Mouse (Mus musculus): ENCODE measurements around the gene Nacc1. TPM values are rescaled to one million over a fixed set of nuclear protein-coding genes. Genes with fewer than 3 reads are reported as not detected.

The Nacc1 gene
- polyA plus RNA-seq, 1 experiment: 155 TPM

GRCm38 (mm10) chr8:84705960-84706359, 18.3 kb upstream of the Nacc1 start:
- H3K27ac ChIP-seq (ENCODE audit: control insufficient read depth, insufficient read depth, low read length): no peak overlapping the region
- TF ChIP-seq CTCF (IDR thresholded peaks at IDR 0.05; ENCODE audit: borderline replicate concordance, control insufficient read depth, extremely low read depth, insufficient read depth, low read length, poor library complexity): no peak
- TF ChIP-seq POLR2A (IDR thresholded peaks at IDR 0.05; ENCODE audit: control insufficient read depth, extremely low read depth, insufficient read depth, low read length, poor library complexity): no peak
- peaks cover 20% of the 10 kb centered on the region for H3K27me3 ChIP-seq (ENCODE audit: control insufficient read depth, insufficient read depth, low read length)
- peaks cover 42% of the 10 kb centered on the region for H3K4me1 ChIP-seq (replicated peaks; ENCODE audit: control insufficient read depth, insufficient read depth, low read length)
- DNase-seq: no peak
- 1% methylated on average over 12 of the region's 12 CpGs for WGBS
- no peaks in the 10 kb centered on the region for H3K36me3 ChIP-seq (ENCODE audit: control insufficient read depth, insufficient read depth, low read length)
- H3K4me3 ChIP-seq (ENCODE audit: control insufficient read depth, insufficient read depth, low read length): no peak overlapping the region

- Histone ChIP-seq H3K4me3 (ENCODE audit: control insufficient read depth, insufficient read depth, low read length) (no peak overlapping the region), H3K27ac (ENCODE audit: control insufficient read depth, insufficient read depth, low read length) (no peak overlapping the region), H3K36me3 (ENCODE audit: control insufficient read depth, insufficient read depth, low read length) (no peaks in the 10 kb centered on the region), H3K4me1 (replicated peaks; ENCODE audit: control insufficient read depth, insufficient read depth, low read length) (peaks cover 48% of the 10 kb centered on the region), H3K27me3 (ENCODE audit: control insufficient read depth, insufficient read depth, low read length) (peaks cover 20% of the 10 kb centered on the region)
- no peak for DNase-seq
- TF ChIP-seq CTCF (IDR thresholded peaks at IDR 0.05; ENCODE audit: borderline replicate concordance, control insufficient read depth, extremely low read depth, insufficient read depth, low read length, poor library complexity) (no peak), POLR2A (IDR thresholded peaks at IDR 0.05; ENCODE audit: control insufficient read depth, extremely low read depth, insufficient read depth, low read length, poor library complexity) (no peak)
- 2% methylated on average over 61 of the region's 61 CpGs for WGBS
Observed at GRCm38 (mm10) chr8:84704867-84705831, 17.5 kb upstream of the Nacc1 start.

- H3K4me3 ChIP-seq (ENCODE audit: control insufficient read depth, insufficient read depth, low read length): peak overlapping the region; percentile 55
- 3% methylated on average over 16 of the region's 16 CpGs for WGBS
- peaks cover 56% of the 10 kb centered on the region for H3K4me1 ChIP-seq (replicated peaks; ENCODE audit: control insufficient read depth, insufficient read depth, low read length)
- H3K36me3 ChIP-seq (ENCODE audit: control insufficient read depth, insufficient read depth, low read length): no peaks in the 10 kb centered on the region
- H3K27ac ChIP-seq (ENCODE audit: control insufficient read depth, insufficient read depth, low read length): no peak overlapping the region
- TF ChIP-seq CTCF (IDR thresholded peaks at IDR 0.05; ENCODE audit: borderline replicate concordance, control insufficient read depth, extremely low read depth, insufficient read depth, low read length, poor library complexity) (peak; percentile 96), POLR2A (IDR thresholded peaks at IDR 0.05; ENCODE audit: control insufficient read depth, extremely low read depth, insufficient read depth, low read length, poor library complexity) (no peak)
- DNase-seq: peak; percentile 88
- peaks cover 20% of the 10 kb centered on the region for H3K27me3 ChIP-seq (ENCODE audit: control insufficient read depth, insufficient read depth, low read length)
Observed at GRCm38 (mm10) chr8:84704356-84704755, 16.7 kb upstream of the Nacc1 start.

GRCm38 (mm10) chr8:84703466-84704249, 16.0 kb upstream of the Nacc1 start:
- Histone ChIP-seq H3K27me3 (ENCODE audit: control insufficient read depth, insufficient read depth, low read length) (peaks cover 20% of the 10 kb centered on the region), H3K27ac (ENCODE audit: control insufficient read depth, insufficient read depth, low read length) (no peak overlapping the region), H3K4me1 (replicated peaks; ENCODE audit: control insufficient read depth, insufficient read depth, low read length) (peaks cover 61% of the 10 kb centered on the region), H3K36me3 (ENCODE audit: control insufficient read depth, insufficient read depth, low read length) (no peaks in the 10 kb centered on the region), H3K4me3 (ENCODE audit: control insufficient read depth, insufficient read depth, low read length) (peak overlapping the region; percentile 55)
- 2% methylated on average over 38 of the region's 38 CpGs for WGBS
- TF ChIP-seq CTCF (IDR thresholded peaks at IDR 0.05; ENCODE audit: borderline replicate concordance, control insufficient read depth, extremely low read depth, insufficient read depth, low read length, poor library complexity) (no peak), POLR2A (IDR thresholded peaks at IDR 0.05; ENCODE audit: control insufficient read depth, extremely low read depth, insufficient read depth, low read length, poor library complexity) (0 out of 2 replicates have a peak, but pooled peaks have one; percentile 11)
- DNase-seq: peak; percentile 45

GRCm38 (mm10) chr8:84702963-84703465, 15.4 kb upstream of the Nacc1 start:
- WGBS: 18% methylated on average over 6 of the region's 6 CpGs
- no peak overlapping the region for H3K4me3 ChIP-seq (ENCODE audit: control insufficient read depth, insufficient read depth, low read length)
- H3K27me3 ChIP-seq (ENCODE audit: control insufficient read depth, insufficient read depth, low read length): peaks cover 18% of the 10 kb centered on the region
- no peak for DNase-seq
- no peak for TF ChIP-seq CTCF (IDR thresholded peaks at IDR 0.05; ENCODE audit: borderline replicate concordance, control insufficient read depth, extremely low read depth, insufficient read depth, low read length, poor library complexity)
- no peak for TF ChIP-seq POLR2A (IDR thresholded peaks at IDR 0.05; ENCODE audit: control insufficient read depth, extremely low read depth, insufficient read depth, low read length, poor library complexity)
- peaks cover 61% of the 10 kb centered on the region for H3K4me1 ChIP-seq (replicated peaks; ENCODE audit: control insufficient read depth, insufficient read depth, low read length)
- no peaks in the 10 kb centered on the region for H3K36me3 ChIP-seq (ENCODE audit: control insufficient read depth, insufficient read depth, low read length)
- no peak overlapping the region for H3K27ac ChIP-seq (ENCODE audit: control insufficient read depth, insufficient read depth, low read length)

GRCm38 (mm10) chr8:84702561-84702960, 14.9 kb upstream of the Nacc1 start:
- Histone ChIP-seq H3K27me3 (ENCODE audit: control insufficient read depth, insufficient read depth, low read length) (peaks cover 18% of the 10 kb centered on the region), H3K27ac (ENCODE audit: control insufficient read depth, insufficient read depth, low read length) (no peak overlapping the region), H3K4me3 (ENCODE audit: control insufficient read depth, insufficient read depth, low read length) (no peak overlapping the region), H3K4me1 (replicated peaks; ENCODE audit: control insufficient read depth, insufficient read depth, low read length) (peaks cover 61% of the 10 kb centered on the region), H3K36me3 (ENCODE audit: control insufficient read depth, insufficient read depth, low read length) (no peaks in the 10 kb centered on the region)
- 14% methylated on average over 9 of the region's 9 CpGs for WGBS
- DNase-seq: no peak
- no peak for TF ChIP-seq POLR2A (IDR thresholded peaks at IDR 0.05; ENCODE audit: control insufficient read depth, extremely low read depth, insufficient read depth, low read length, poor library complexity)
- TF ChIP-seq CTCF (IDR thresholded peaks at IDR 0.05; ENCODE audit: borderline replicate concordance, control insufficient read depth, extremely low read depth, insufficient read depth, low read length, poor library complexity): no peak

Measured in thymus, adult 2 months (tissue).